Mouse (Mus musculus) midbrain, embryonic 13.5 days (tissue): ENCODE data around the gene Elk3. TPM values are rescaled to one million over a fixed set of nuclear protein-coding genes. Genes with fewer than 3 reads are reported as not detected.
"Not testable (repeated sequence)": the region's sequence is repeated elsewhere in the genome, so short reads cannot be mapped to it uniquely, and the experiment has no call there.

ENCODE experiments used
- ATAC-seq: fragments of 200-750 bp; cut with Nextera tagmentation; 2 replicates; pipeline ENCODE4 v1.8.0; 2017; ENCODE audit warnings: mild to moderate bottlenecking, moderate TSS enrichment, moderate library complexity
- H3K27ac ChIP-seq: fragments of 300-500 bp; sonication (generic); 2 replicates; pipeline ENCODE4 v1.5.1; 2015; ENCODE audit warnings: inconsistent platforms, mild to moderate bottlenecking, moderate library complexity
- H3K27me3 ChIP-seq: fragments of 300-500 bp; sonication (generic); 2 replicates; pipeline ENCODE4 v1.6.1; 2015; ENCODE audit warnings: mild to moderate bottlenecking, inconsistent platforms
- H3K36me3 ChIP-seq: fragments of 300-500 bp; sonication (generic); 2 replicates; pipeline ENCODE4 v1.6.1; 2015; ENCODE audit warnings: mild to moderate bottlenecking, inconsistent platforms
- H3K4me1 ChIP-seq: fragments of 300-500 bp; sonication (generic); replicated peaks from 2 replicates; pipeline ENCODE4 v1.6.1; 2015; ENCODE audit warnings: inconsistent platforms
- H3K4me2 ChIP-seq: fragments of 300-500 bp; sonication (generic); replicated peaks from 2 replicates; pipeline ENCODE4 v1.6.1; 2015; ENCODE audit warnings: moderate library complexity, mild to moderate bottlenecking, inconsistent platforms
- H3K4me3 ChIP-seq: fragments of 300-500 bp; sonication (generic); replicated peaks from 2 replicates; pipeline ENCODE4 v1.5.1; 2015; ENCODE audit warnings: mild to moderate bottlenecking, inconsistent platforms
- H3K9ac ChIP-seq: fragments of 300-500 bp; sonication (generic); replicated peaks from 2 replicates; pipeline ENCODE4 v1.6.1; 2015; ENCODE audit warnings: mild to moderate bottlenecking, inconsistent platforms
- H3K9me3 ChIP-seq: fragments of 300-500 bp; sonication (generic); 2 replicates; pipeline ENCODE4 v1.6.1; 2016; ENCODE audit warnings: mild to moderate bottlenecking, inconsistent platforms
- WGBS: fragments of 180-500 bp; shearing (Covaris S2); methylation state at CpG from one replicate; pipeline ENCODE4 v1.1.7; 2015; 5-methylcytosine and 5-hydroxymethylcytosine counted together
- polyA plus RNA-seq: library from polyadenylated mRNA; unstranded; fragments of >200 nt; fragmentation: Nextera tagmentation; extraction: Ambion mirVana; gene quantifications from 2 replicates; pipeline ENCODE4 v1.2.1, GENCODE M21; 2015

Elk3 gene
- polyA plus RNA-seq: 7.7 and 8.5 TPM in 2 replicates

- Histone ChIP-seq H3K4me2 (peak within 1 kb of the TSS; percentile 100), H3K4me1 (peaks cover 16% of the 10 kb centered on the region), H3K36me3 (no peaks in the 10 kb centered on the region), H3K9me3 (no peaks in the 10 kb centered on the region), H3K9ac (peak within 1 kb of the TSS; percentile 75), H3K27ac (peak within 1 kb of the TSS; percentile 35), H3K4me3 (peak within 1 kb of the TSS; percentile 58), H3K27me3 (peaks cover 19% of the 10 kb centered on the region)
- WGBS: under 1% methylated on average over 53 of the region's 53 CpGs
- ATAC-seq: peak; percentile 86
Measured at GRCm38 (mm10) chr10:93310721-93311411, at the start of gene Elk3. TSS of gene Elk3 (minus strand) at chr10:93311135.

GRCm38 (mm10) chr10:93360623-93361022 lies 49.7 kb upstream of the Elk3 start:
- H3K4me2 ChIP-seq: no peak overlapping the region
- no peaks in the 10 kb centered on the region for H3K9me3 ChIP-seq
- no peaks in the 10 kb centered on the region for H3K36me3 ChIP-seq
- no peaks in the 10 kb centered on the region for H3K27me3 ChIP-seq
- no peak overlapping the region for H3K27ac ChIP-seq
- WGBS: 70% methylated on average over 3 of the region's 3 CpGs
- ATAC-seq: no peak
- H3K4me3 ChIP-seq: no peak overlapping the region
- no peak overlapping the region for H3K9ac ChIP-seq
- H3K4me1 ChIP-seq: no peaks in the 10 kb centered on the region

- H3K4me2 ChIP-seq, H3K36me3 ChIP-seq, ATAC-seq, H3K9me3 ChIP-seq, H3K9ac ChIP-seq, H3K4me1 ChIP-seq, H3K27me3 ChIP-seq, H3K27ac ChIP-seq, H3K4me3 ChIP-seq: not testable (repeated sequence)
- 88% methylated on average over 4 of the region's 4 CpGs for WGBS
Measured at GRCm38 (mm10) chr10:93360190-93360589, 49.3 kb upstream of the Elk3 start.

- H3K4me3 ChIP-seq: no peak overlapping the region
- H3K4me1 ChIP-seq: no peaks in the 10 kb centered on the region
- no peaks in the 10 kb centered on the region for H3K27me3 ChIP-seq
- WGBS: 74% methylated on average over 7 of the region's 7 CpGs
- H3K9ac ChIP-seq: no peak overlapping the region
- H3K36me3 ChIP-seq: no peaks in the 10 kb centered on the region
- H3K4me2 ChIP-seq: no peak overlapping the region
- no peak for ATAC-seq
- no peak overlapping the region for H3K27ac ChIP-seq
- H3K9me3 ChIP-seq: no peaks in the 10 kb centered on the region
Measured at GRCm38 (mm10) chr10:93359339-93359863, 48.5 kb upstream of the Elk3 start.

GRCm38 (mm10) chr10:93358878-93359277 lies 47.9 kb upstream of the Elk3 start:
- Histone ChIP-seq H3K4me1 (no peaks in the 10 kb centered on the region), H3K4me2 (no peak overlapping the region), H3K36me3 (no peaks in the 10 kb centered on the region), H3K27ac (no peak overlapping the region), H3K9me3 (no peaks in the 10 kb centered on the region), H3K27me3 (no peaks in the 10 kb centered on the region), H3K9ac (no peak overlapping the region), H3K4me3 (no peak overlapping the region)
- no peak for ATAC-seq
- WGBS: 75% methylated on average over 4 of the region's 4 CpGs

- WGBS: 94% methylated on average over 5 of the region's 5 CpGs
- H3K27me3 ChIP-seq: no peaks in the 10 kb centered on the region
- no peak overlapping the region for H3K4me2 ChIP-seq
- no peak overlapping the region for H3K9ac ChIP-seq
- ATAC-seq: no peak
- H3K4me3 ChIP-seq: no peak overlapping the region
- no peaks in the 10 kb centered on the region for H3K9me3 ChIP-seq
- no peak overlapping the region for H3K27ac ChIP-seq
- H3K4me1 ChIP-seq: no peaks in the 10 kb centered on the region
- H3K36me3 ChIP-seq: no peaks in the 10 kb centered on the region
Measured at GRCm38 (mm10) chr10:93357162-93357561, 46.2 kb upstream of the Elk3 start.

GRCm38 (mm10) chr10:93356122-93356521 lies 45.2 kb upstream of the Elk3 start:
- H3K36me3 ChIP-seq: no peaks in the 10 kb centered on the region
- no peaks in the 10 kb centered on the region for H3K9me3 ChIP-seq
- WGBS: 90% methylated on average over 9 of the region's 9 CpGs
- no peak overlapping the region for H3K4me2 ChIP-seq
- no peak overlapping the region for H3K27ac ChIP-seq
- no peaks in the 10 kb centered on the region for H3K4me1 ChIP-seq
- no peak for ATAC-seq
- no peaks in the 10 kb centered on the region for H3K27me3 ChIP-seq
- no peak overlapping the region for H3K4me3 ChIP-seq
- H3K9ac ChIP-seq: no peak overlapping the region

- H3K36me3 ChIP-seq: no peaks in the 10 kb centered on the region
Measured at GRCm38 (mm10) chr10:93355276-93355927, 44.5 kb upstream of the Elk3 start.

GRCm38 (mm10) chr10:93353545-93354326 lies 42.8 kb upstream of the Elk3 start:
- Histone ChIP-seq H3K27ac (no peak overlapping the region), H3K36me3 (no peaks in the 10 kb centered on the region), H3K27me3 (no peaks in the 10 kb centered on the region), H3K9ac (no peak overlapping the region), H3K4me2 (no peak overlapping the region), H3K9me3 (no peaks in the 10 kb centered on the region), H3K4me3 (no peak overlapping the region), H3K4me1 (no peaks in the 10 kb centered on the region)
- no peak for ATAC-seq
- WGBS: 87% methylated on average over 10 of the region's 10 CpGs

More at GRCm38 (mm10) chr10:93355276-93355927, 44.5 kb upstream of the Elk3 start:
- Histone ChIP-seq H3K4me1 (no peaks in the 10 kb centered on the region), H3K9me3 (no peaks in the 10 kb centered on the region), H3K4me2 (no peak overlapping the region), H3K4me3 (no peak overlapping the region), H3K27ac (no peak overlapping the region), H3K27me3 (no peaks in the 10 kb centered on the region), H3K9ac (no peak overlapping the region)
- no peak for ATAC-seq
- 38% methylated on average over 8 of the region's 8 CpGs for WGBS

GRCm38 (mm10) chr10:93347918-93348505 lies 37.1 kb upstream of the Elk3 start:
- Histone ChIP-seq H3K4me2 (no peak overlapping the region), H3K27me3 (no peaks in the 10 kb centered on the region), H3K36me3 (no peaks in the 10 kb centered on the region), H3K4me3 (no peak overlapping the region), H3K27ac (no peak overlapping the region), H3K9me3 (no peaks in the 10 kb centered on the region), H3K4me1 (peaks cover 4% of the 10 kb centered on the region; the same call in 1 of the 2 replicates), H3K9ac (no peak overlapping the region)
- no peak for ATAC-seq
- WGBS: 82% methylated on average over 14 of the region's 14 CpGs

- no peak overlapping the region for H3K27ac ChIP-seq
- H3K27me3 ChIP-seq: no peaks in the 10 kb centered on the region
- WGBS: 78% methylated on average over 7 of the region's 7 CpGs
- no peaks in the 10 kb centered on the region for H3K9me3 ChIP-seq
- no peak overlapping the region for H3K9ac ChIP-seq
- no peak overlapping the region for H3K4me2 ChIP-seq
- H3K36me3 ChIP-seq: no peaks in the 10 kb centered on the region
- ATAC-seq: no peak
- H3K4me3 ChIP-seq: no peak overlapping the region
- peaks cover 4% of the 10 kb centered on the region; the same call in 1 of the 2 replicates for H3K4me1 ChIP-seq
Measured at GRCm38 (mm10) chr10:93347387-93347786, 36.5 kb upstream of the Elk3 start.
